Mouse (Mus musculus): ENCODE measurements around the gene Dscam. TPM values are rescaled to one million over a fixed set of nuclear protein-coding genes. Genes with fewer than 3 reads are reported as not detected.

Gene Dscam
- polyA plus RNA-seq (2014; fragmentation: Illumina TruSeq; extraction: RNeasy Lipid Tissue Mini Kit (QIAGEN cat#74804); ENCODE audit: low read depth, low replicate concordance) = not detected

GRCm38 (mm10) chr16:97170513-97171081 lies at the start of gene Dscam:
TSS of gene Dscam (minus strand) at chr16:97170752.

Other genes with a start within 250 kb of the Dscam start
- gene Bace2, start 186.0 kb upstream of the Dscam start, polyA plus RNA-seq (2014; fragmentation: Illumina TruSeq; extraction: RNeasy Lipid Tissue Mini Kit (QIAGEN cat#74804); ENCODE audit: low read depth, low replicate concordance) = 18.8 TPM

All from adrenal gland, adult 10 weeks (tissue).